Mouse (Mus musculus) liver, embryonic 15.5 days (tissue): Measurements from ENCODE around the gene Med15. TPM values are rescaled to one million over a fixed set of nuclear protein-coding genes. Genes with fewer than 3 reads are reported as not detected.

Experiments
- ATAC-seq: fragments of 200-750 bp; cut with Nextera tagmentation; 2 replicates; pipeline ENCODE4 v1.8.0; 2017; ENCODE audit warnings: moderate number of reproducible peaks, mild to moderate bottlenecking, moderate library complexity; ENCODE audit not compliant: insufficient read depth
- H3K27ac ChIP-seq: fragments of 300-500 bp; sonication (generic); replicated peaks from 2 replicates; pipeline ENCODE4 v1.5.1; 2015; ENCODE audit warnings: mild to moderate bottlenecking, inconsistent platforms
- H3K27me3 ChIP-seq: fragments of 300-500 bp; sonication (generic); 2 replicates; pipeline ENCODE4 v1.6.1; 2015; ENCODE audit warnings: mild to moderate bottlenecking, inconsistent platforms
- H3K36me3 ChIP-seq: fragments of 300-500 bp; sonication (generic); replicated peaks from 2 replicates; pipeline ENCODE4 v1.6.1; 2015; ENCODE audit warnings: moderate library complexity, mild to moderate bottlenecking, inconsistent platforms
- H3K4me1 ChIP-seq: fragments of 300-500 bp; sonication (generic); replicated peaks from 2 replicates; pipeline ENCODE4 v1.6.1; 2015; ENCODE audit warnings: inconsistent platforms
- H3K4me2 ChIP-seq: fragments of 300-500 bp; sonication (generic); 2 replicates; pipeline ENCODE4 v1.6.1; 2015; ENCODE audit warnings: moderate library complexity, mild to moderate bottlenecking, inconsistent platforms
- H3K4me3 ChIP-seq: fragments of 300-500 bp; sonication (generic); replicated peaks from 2 replicates; pipeline ENCODE4 v1.5.1; 2015; ENCODE audit warnings: mild to moderate bottlenecking, inconsistent platforms
- H3K9ac ChIP-seq: fragments of 300-500 bp; sonication (generic); 2 replicates; pipeline ENCODE4 v1.6.1; 2015; ENCODE audit warnings: moderate library complexity, mild to moderate bottlenecking, inconsistent platforms
- H3K9me3 ChIP-seq: fragments of 300-500 bp; sonication (generic); replicated peaks from 2 replicates; pipeline ENCODE4 v1.6.1; 2016; ENCODE audit warnings: inconsistent platforms
- WGBS: fragments of 180-500 bp; shearing (Covaris S2); methylation state at CpG from one replicate; pipeline ENCODE4 v1.1.7; 2015; ENCODE audit warnings: mixed read lengths; ENCODE audit not compliant: insufficient replicate concordance; 5-methylcytosine and 5-hydroxymethylcytosine counted together
- polyA plus RNA-seq: library from polyadenylated mRNA; unstranded; fragments of >200 nt; fragmentation: Nextera tagmentation; extraction: Ambion mirVana; gene quantifications from 2 replicates; pipeline ENCODE4 v1.2.1, GENCODE M21; 2015

Gene Med15
- polyA plus RNA-seq, 1 experiment from 2014 or later, result 15.9 TPM

DNA sequence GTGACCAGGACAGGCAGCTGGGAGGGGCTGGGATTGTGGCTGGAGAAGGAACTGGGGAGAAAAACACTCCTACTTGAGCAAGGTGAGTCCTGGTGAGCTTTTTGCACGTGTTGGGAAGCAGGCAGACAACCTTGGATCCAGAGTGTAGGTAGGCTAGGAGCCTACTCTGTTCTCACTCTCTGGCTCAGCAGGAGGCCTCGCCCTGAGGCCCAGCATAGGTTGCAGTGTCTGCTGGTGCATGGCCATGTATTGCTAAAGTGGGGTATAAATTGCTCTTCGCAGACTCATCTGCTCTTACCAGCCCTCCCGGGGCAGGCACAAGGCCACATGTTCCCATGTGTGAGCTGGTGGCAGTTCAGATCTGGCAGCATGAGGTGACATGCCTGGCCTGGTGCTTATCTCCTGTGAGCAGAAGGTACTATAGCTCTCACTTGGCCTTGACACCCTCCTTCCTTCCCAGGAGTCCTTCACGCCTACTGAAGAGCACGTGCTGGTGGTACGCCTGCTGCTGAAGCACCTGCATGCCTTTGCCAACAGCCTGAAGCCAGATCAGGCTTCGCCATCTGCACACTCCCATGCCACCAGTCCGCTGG, 94.6 kb downstream of the Med15 start:
- peak overlapping the region; percentile 95 for H3K27ac ChIP-seq
- H3K36me3 ChIP-seq, result peaks cover 74% of the 10 kb centered on the region
- no peaks in the 10 kb centered on the region for H3K27me3 ChIP-seq
- ATAC-seq, result peak; percentile 97
- H3K4me2 ChIP-seq, result peak overlapping the region; percentile 54
- peaks cover 60% of the 10 kb centered on the region for H3K4me1 ChIP-seq
- no peaks in the 10 kb centered on the region for H3K9me3 ChIP-seq
- no peak overlapping the region for H3K4me3 ChIP-seq
- 0 out of 2 replicates have a peak overlapping the region, but pooled peaks have one; percentile 33 for H3K9ac ChIP-seq
- 31% methylated on average over 9 of the region's 9 CpGs for WGBS

DNA sequence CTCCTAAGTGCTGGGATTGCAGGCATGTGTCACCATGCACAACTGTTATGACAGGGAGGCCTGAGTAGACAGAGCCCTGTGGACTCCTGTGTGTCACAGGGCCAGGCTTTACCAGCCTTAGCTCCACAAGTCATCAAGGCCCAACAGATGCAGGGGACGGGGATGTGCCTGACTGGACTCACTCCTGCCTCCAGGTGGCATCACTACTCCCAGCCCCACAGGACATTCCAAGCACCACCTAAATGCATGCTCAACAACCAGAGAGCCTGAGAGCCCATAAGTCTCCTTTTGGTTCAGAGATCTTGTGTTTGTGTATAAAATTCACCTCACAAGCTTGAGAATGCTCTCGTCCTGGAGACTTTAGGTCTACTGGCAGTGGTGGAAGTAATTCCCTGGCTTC, 95.1 kb downstream of the Med15 start:
- H3K9ac ChIP-seq, result peak overlapping the region; percentile 33; the same call in 1 of the 2 replicates
- peak overlapping the region; percentile 54 for H3K4me2 ChIP-seq
- peaks cover 60% of the 10 kb centered on the region for H3K4me1 ChIP-seq
- 59% methylated on average over 2 of the region's 2 CpGs for WGBS
- peak overlapping the region; percentile 95 for H3K27ac ChIP-seq
- peak; percentile 26 for ATAC-seq
- H3K27me3 ChIP-seq, result no peaks in the 10 kb centered on the region
- H3K36me3 ChIP-seq, result peaks cover 74% of the 10 kb centered on the region
- H3K9me3 ChIP-seq, result no peaks in the 10 kb centered on the region
- no peak overlapping the region for H3K4me3 ChIP-seq

GRCm38 (mm10) chr16:17636904-17637303, 95.8 kb downstream of the Med15 start:
- Histone ChIP-seq H3K27ac (peak overlapping the region; percentile 95), H3K4me2 (no peak overlapping the region; the same call in 1 of the 2 replicates), H3K4me1 (peaks cover 60% of the 10 kb centered on the region), H3K9me3 (no peaks in the 10 kb centered on the region), H3K9ac (no peak overlapping the region; the same call in 1 of the 2 replicates), H3K27me3 (no peaks in the 10 kb centered on the region), H3K4me3 (no peak overlapping the region), H3K36me3 (peaks cover 74% of the 10 kb centered on the region)
- WGBS, result 50% methylated on average over 2 of the region's 2 CpGs
- no peak for ATAC-seq

DNA sequence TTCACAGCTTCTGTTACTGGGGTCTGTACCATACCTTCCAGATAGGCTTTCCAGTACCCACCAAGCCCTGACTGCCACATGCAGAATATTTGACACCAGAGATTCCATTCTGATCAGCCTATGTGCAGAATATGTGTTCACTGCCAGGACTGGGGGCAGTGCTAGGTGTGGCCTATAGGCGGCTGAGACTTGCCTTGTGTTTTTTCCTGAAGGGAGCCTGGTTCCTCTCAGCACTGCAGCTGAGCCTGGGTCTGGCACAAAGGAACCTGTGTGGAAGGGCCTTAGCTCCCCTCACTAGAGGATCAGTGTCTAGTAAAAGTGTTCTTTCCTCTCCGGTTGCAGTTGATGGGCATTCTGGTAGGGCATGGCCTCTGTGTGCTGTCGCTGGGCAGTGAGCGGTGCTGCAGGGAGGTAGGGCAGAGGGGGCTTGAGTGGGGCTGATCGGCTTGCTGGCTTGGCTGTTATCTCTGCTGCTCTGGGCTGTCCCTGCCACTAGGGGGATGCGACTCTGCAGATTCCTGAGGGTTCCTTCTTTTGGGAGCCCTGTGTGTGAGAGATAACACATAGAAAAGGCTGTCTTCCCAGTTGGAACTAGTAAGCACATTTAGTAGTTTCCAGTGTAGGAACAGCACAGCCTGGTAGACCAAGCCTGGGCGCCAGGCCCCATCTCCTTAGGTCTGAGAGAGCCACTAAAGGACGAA, 99.1 kb downstream of the Med15 start:
- peaks cover 75% of the 10 kb centered on the region for H3K36me3 ChIP-seq

GRCm38 (mm10) chr16:17632580-17632979, 100.1 kb downstream of the Med15 start:
- Histone ChIP-seq H3K36me3 (peaks cover 81% of the 10 kb centered on the region), H3K4me1 (peaks cover 39% of the 10 kb centered on the region), H3K27ac (no peak overlapping the region), H3K9ac (no peak overlapping the region), H3K9me3 (no peaks in the 10 kb centered on the region), H3K27me3 (no peaks in the 10 kb centered on the region), H3K4me2 (no peak overlapping the region), H3K4me3 (no peak overlapping the region)
- WGBS, result 83% methylated on average over 2 of the region's 2 CpGs
- ATAC-seq, result no peak

More for the DNA sequence above, 99.1 kb downstream of the Med15 start:
- Histone ChIP-seq H3K4me3 (no peak overlapping the region), H3K9me3 (no peaks in the 10 kb centered on the region), H3K27me3 (no peaks in the 10 kb centered on the region), H3K4me1 (peaks cover 49% of the 10 kb centered on the region), H3K9ac (no peak overlapping the region), H3K27ac (no peak overlapping the region), H3K4me2 (no peak overlapping the region)
- WGBS, result 68% methylated on average over 8 of the region's 8 CpGs
- no peak for ATAC-seq

- Histone ChIP-seq H3K4me2 (no peak overlapping the region), H3K9me3 (no peaks in the 10 kb centered on the region), H3K27ac (no peak overlapping the region), H3K4me1 (peaks cover 5% of the 10 kb centered on the region; the same call in 1 of the 2 replicates), H3K27me3 (no peaks in the 10 kb centered on the region), H3K9ac (no peak overlapping the region), H3K36me3 (peaks cover 94% of the 10 kb centered on the region), H3K4me3 (no peak overlapping the region)
- ATAC-seq, result no peak
- WGBS, result 91% methylated on average over 5 of the region's 5 CpGs
Measured at GRCm38 (mm10) chr16:17626269-17626555, 106.5 kb downstream of the Med15 start.

GRCm38 (mm10) chr16:17625488-17626268, 107.0 kb downstream of the Med15 start:
- no peak overlapping the region for H3K4me3 ChIP-seq
- H3K9me3 ChIP-seq, result no peaks in the 10 kb centered on the region
- H3K4me2 ChIP-seq, result no peak overlapping the region
- H3K27me3 ChIP-seq, result no peaks in the 10 kb centered on the region
- 74% methylated on average over 8 of the region's 8 CpGs for WGBS
- H3K9ac ChIP-seq, result no peak overlapping the region
- peaks cover 10% of the 10 kb centered on the region for H3K4me1 ChIP-seq
- H3K36me3 ChIP-seq, result peaks cover 91% of the 10 kb centered on the region
- no peak overlapping the region for H3K27ac ChIP-seq
- no peak for ATAC-seq

GRCm38 (mm10) chr16:17621936-17622335, 110.8 kb downstream of the Med15 start:
- Histone ChIP-seq H3K27me3 (no peaks in the 10 kb centered on the region), H3K27ac (no peak overlapping the region), H3K9ac (no peak overlapping the region), H3K36me3 (peaks cover 54% of the 10 kb centered on the region), H3K9me3 (no peaks in the 10 kb centered on the region), H3K4me2 (no peak overlapping the region), H3K4me3 (no peak overlapping the region), H3K4me1 (peaks cover 35% of the 10 kb centered on the region)
- WGBS, result 70% methylated on average over 1 of the region's 1 CpGs
- ATAC-seq, result no peak

DNA sequence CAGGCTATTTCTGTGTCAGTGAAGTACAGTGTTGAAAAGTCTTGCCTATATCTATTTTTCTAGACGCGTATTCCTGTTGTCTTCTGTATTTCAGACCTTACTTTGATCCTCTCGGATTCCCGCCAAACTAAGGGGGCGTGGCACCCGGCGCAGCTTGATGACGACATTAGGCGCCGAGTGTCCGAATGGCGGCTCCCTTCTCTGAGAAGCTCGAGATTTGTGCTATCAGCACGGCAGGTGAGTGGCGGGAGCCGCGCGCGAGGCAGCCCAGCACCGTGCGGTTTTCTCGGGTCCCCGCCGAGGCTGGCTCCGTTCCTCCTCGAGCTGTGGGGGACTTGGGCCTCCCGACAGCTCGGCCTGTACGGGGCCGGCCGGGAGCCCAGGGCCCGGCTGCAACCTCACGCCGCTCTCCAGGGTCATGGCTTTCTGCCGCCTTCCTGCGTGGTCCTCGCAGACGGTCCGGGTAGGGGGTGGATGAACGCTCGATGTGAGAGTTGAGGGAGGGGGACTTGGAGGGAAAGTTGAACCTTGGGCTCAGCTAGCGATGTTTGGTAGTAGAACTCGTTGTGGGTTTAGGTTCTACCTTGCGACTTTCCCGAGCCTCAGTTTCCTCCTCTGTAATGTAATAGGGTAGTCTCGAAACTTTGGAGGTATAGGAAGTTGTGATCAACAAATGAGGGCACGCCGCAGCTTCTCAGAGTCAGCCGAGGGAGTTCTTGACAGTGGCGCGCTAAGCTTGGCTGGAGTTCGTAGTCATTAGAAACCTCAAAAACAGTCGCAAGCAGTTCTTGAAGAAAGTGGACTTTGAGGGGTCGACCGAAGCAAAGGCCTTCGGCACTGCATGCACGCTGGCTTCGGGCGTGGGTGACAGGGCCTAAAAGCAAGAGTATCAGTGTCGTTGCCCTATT, 113.2 kb downstream of the Med15 start, which contains the start of gene Smpd4:
Gene Smpd4 (plus strand): TSS at position 157 of the 908 bp plus-strand sequence.
- Histone ChIP-seq H3K27ac (peak within 1 kb of the TSS; percentile 52), H3K27me3 (no peaks in the 10 kb centered on the region), H3K9me3 (no peaks in the 10 kb centered on the region), H3K4me1 (peaks cover 35% of the 10 kb centered on the region), H3K9ac (peak within 1 kb of the TSS; percentile 82), H3K4me2 (peak within 1 kb of the TSS; percentile 79), H3K4me3 (peak within 1 kb of the TSS; percentile 80), H3K36me3 (peaks cover 30% of the 10 kb centered on the region)
- WGBS, result 1% methylated on average over 60 of the region's 60 CpGs
- ATAC-seq, result peak; percentile 81

- Histone ChIP-seq H3K27me3 (no peaks in the 10 kb centered on the region), H3K36me3 (peaks cover 18% of the 10 kb centered on the region), H3K4me2 (peak overlapping the region; percentile 79), H3K4me1 (peaks cover 35% of the 10 kb centered on the region), H3K4me3 (no peak overlapping the region; the same call in 1 of the 2 replicates), H3K27ac (no peak overlapping the region), H3K9me3 (no peaks in the 10 kb centered on the region), H3K9ac (no peak overlapping the region)
- WGBS, result 20% methylated on average over 13 of the region's 13 CpGs
- 0 out of 2 replicates have a peak, but pooled peaks have one; percentile 35 for ATAC-seq
Measured at GRCm38 (mm10) chr16:17617922-17618565, 114.6 kb downstream of the Med15 start.
